Mouse (Mus musculus) neural tube, embryonic 14.5 days (tissue): ENCODE measurements at regions not wholly inside any gene's neighbourhood (a gene's known extent, or its start where the extent isn't known, plus 50 kb on each side); places are given as distances from the start of the nearest gene placed in this dataset.

Experiments
- ATAC-seq: fragments of 200-750 bp; cut with Nextera tagmentation; 2 replicates; pipeline ENCODE4 v1.8.0; 2017; ENCODE audit warnings: low read depth, mild to moderate bottlenecking, moderate TSS enrichment, moderate library complexity
- H3K27ac ChIP-seq: fragments of 300-500 bp; sonication (generic); 2 replicates; pipeline ENCODE4 v1.5.1; 2014; ENCODE audit warnings: low read depth, mild to moderate bottlenecking, control low read depth, low read length, moderate library complexity, mixed read lengths
- H3K27me3 ChIP-seq: fragments of 300-500 bp; sonication (generic); 2 replicates; pipeline ENCODE4 v1.6.1; 2014; ENCODE audit warnings: low read length; ENCODE audit not compliant: control insufficient read depth, insufficient read depth
- H3K36me3 ChIP-seq: fragments of 300-500 bp; sonication (generic); 2 replicates; pipeline ENCODE4 v1.6.1; 2014; ENCODE audit warnings: low read length, mixed read lengths; ENCODE audit not compliant: control insufficient read depth, insufficient read depth
- H3K4me1 ChIP-seq: fragments of 300-500 bp; sonication (generic); 2 replicates; pipeline ENCODE4 v1.6.1; 2014; ENCODE audit warnings: low read length; ENCODE audit not compliant: control insufficient read depth, insufficient read depth
- H3K4me2 ChIP-seq: fragments of 300-500 bp; sonication (generic); 2 replicates; pipeline ENCODE4 v1.6.1; 2014; ENCODE audit warnings: mild to moderate bottlenecking, low read depth, low read length, control low read depth
- H3K4me3 ChIP-seq: fragments of 300-500 bp; sonication (generic); 2 replicates; pipeline ENCODE4 v1.5.1; 2014; ENCODE audit warnings: low read depth, low read length, control low read depth, mixed read lengths
- H3K9ac ChIP-seq: fragments of 300-500 bp; sonication (generic); replicated peaks from 2 replicates; pipeline ENCODE4 v1.6.1; 2014; ENCODE audit warnings: low read depth, mild to moderate bottlenecking, control low read depth, low read length, mixed read lengths
- H3K9me3 ChIP-seq: fragments of 300-500 bp; sonication (generic); 2 replicates; pipeline ENCODE4 v1.6.1; 2016; ENCODE audit warnings: low read length; ENCODE audit not compliant: control insufficient read depth
- WGBS: fragments of 180-500 bp; shearing (Covaris S2); extraction: QIAGEN DNeasy Blood & Tissue Kit; methylation state at CpG from one replicate; pipeline ENCODE4 v1.1.7; 2014; 5-methylcytosine and 5-hydroxymethylcytosine counted together

DNA sequence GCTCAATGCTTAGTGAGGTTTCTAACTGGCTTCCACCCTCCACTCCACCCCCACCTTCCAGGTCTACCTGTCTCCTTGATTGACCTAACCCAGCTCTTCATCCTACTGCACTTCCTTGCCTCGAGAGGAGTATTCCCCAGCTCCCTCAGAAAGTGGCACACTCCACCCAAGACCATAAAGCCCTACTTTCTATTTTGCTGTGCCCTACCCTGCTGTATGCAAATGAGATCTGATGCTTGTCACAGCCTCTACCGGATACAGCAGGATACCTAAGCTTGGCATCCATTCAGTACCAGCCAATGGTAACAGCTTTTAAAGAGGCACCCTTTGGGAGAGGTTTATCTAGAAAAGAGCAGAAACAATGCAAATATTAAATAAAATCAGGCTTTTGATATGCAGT is 92.1 kb upstream of the Rreb1 start:
- 61% methylated on average over 2 of the region's 2 CpGs for WGBS
- H3K4me1 ChIP-seq: no peaks in the 10 kb centered on the region
- H3K36me3 ChIP-seq: no peaks in the 10 kb centered on the region
- no peak overlapping the region for H3K4me3 ChIP-seq
- no peaks in the 10 kb centered on the region for H3K27me3 ChIP-seq
- no peaks in the 10 kb centered on the region for H3K9me3 ChIP-seq
- H3K27ac ChIP-seq: no peak overlapping the region
- no peak overlapping the region for H3K4me2 ChIP-seq
- H3K9ac ChIP-seq: no peak overlapping the region
- no peak for ATAC-seq

DNA sequence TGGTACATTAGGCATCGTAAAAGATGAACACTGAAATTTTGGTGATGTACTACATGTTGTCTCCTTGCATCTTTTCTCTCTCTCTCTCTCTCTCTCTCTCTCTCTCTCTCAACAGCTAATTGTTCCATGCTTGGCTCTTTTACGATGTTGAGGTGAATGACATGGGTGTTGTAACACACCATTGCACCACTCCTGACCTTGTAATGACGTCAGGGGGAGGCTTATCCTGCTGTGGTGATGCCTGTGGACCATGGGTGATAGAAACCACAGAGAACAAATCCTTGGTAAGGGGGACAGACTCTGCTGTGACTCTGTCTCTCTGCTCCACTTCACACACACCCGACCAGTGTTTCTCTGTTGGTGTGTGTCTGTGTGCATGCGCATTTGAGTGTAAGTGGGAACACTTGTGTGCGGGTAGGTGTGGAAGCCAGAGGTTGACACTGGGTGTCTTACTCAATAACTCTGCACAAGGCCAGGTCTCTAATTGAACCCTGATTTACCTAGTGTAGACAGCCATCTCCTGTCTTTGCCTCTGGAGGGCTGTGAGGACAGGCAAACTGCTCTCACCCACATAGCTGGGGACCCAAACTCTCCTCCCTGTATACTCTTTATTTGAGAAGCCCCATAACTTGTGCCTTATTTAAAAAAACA is 88.9 kb upstream of the Rreb1 start:
- no peaks in the 10 kb centered on the region for H3K27me3 ChIP-seq
- H3K9ac ChIP-seq: no peak overlapping the region
- ATAC-seq: no peak
- no peaks in the 10 kb centered on the region for H3K36me3 ChIP-seq
- H3K4me2 ChIP-seq: no peak overlapping the region
- H3K27ac ChIP-seq: no peak overlapping the region
- no peaks in the 10 kb centered on the region for H3K4me1 ChIP-seq
- no peak overlapping the region for H3K4me3 ChIP-seq
- no peaks in the 10 kb centered on the region for H3K9me3 ChIP-seq
- 86% methylated on average over 6 of the region's 6 CpGs for WGBS

DNA sequence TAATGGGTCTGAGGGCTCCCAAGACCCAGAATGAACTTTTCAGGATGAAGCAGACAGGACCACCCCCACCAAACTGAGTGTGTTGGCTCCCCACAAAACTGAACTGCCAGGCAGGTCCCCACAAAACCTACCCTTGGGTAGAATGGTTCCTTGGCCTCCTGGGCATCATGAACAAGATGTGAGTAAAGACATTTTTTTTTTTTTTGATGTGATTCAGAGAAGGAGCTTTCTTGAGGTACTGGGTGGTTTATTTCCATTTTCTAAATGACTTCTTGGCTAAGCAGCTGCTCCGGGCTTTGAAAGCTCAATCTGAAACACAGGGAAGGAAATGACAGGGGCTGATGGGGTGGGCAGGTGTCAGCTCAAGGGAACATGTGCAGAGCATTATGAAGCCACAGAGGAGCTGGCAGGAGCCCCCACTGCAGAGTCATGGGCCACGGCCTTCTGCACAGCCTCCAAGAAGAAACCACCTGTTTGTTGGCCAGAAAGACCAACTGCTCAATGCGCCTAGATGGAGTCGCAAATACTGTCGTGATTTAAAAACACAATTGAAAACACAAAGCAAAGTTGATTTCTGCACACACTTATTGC is 86.2 kb upstream of the Rreb1 start:
- ATAC-seq: no peak
- Histone ChIP-seq H3K27me3 (no peaks in the 10 kb centered on the region), H3K4me3 (no peak overlapping the region), H3K4me1 (no peaks in the 10 kb centered on the region), H3K36me3 (no peaks in the 10 kb centered on the region), H3K9ac (no peak overlapping the region), H3K9me3 (no peaks in the 10 kb centered on the region), H3K4me2 (no peak overlapping the region), H3K27ac (no peak overlapping the region)
- WGBS: 85% methylated on average over 5 of the region's 5 CpGs

DNA sequence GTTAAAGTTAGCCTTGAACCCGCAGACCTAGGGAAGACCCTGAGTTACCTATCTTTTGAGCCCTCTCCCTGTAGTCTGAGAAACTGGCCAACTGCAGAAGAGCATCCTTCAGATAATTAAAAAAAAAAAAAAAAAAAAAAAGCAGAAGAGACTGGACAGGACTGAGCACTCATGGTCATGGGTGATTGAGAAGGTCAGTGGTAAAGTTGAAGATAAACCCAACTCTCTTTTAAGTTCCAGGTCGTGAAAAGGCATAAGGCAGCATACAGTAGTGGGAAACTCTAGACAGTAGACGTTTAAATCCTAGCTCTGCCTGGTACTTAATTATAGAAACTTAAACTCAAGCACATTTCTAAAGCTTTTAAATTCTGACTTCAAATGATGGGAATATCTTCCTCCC is 84.6 kb upstream of the Rreb1 start:
- 90% methylated on average over 3 of the region's 3 CpGs for WGBS
- no peaks in the 10 kb centered on the region for H3K36me3 ChIP-seq
- ATAC-seq: no peak
- H3K9me3 ChIP-seq: no peaks in the 10 kb centered on the region
- no peak overlapping the region for H3K4me3 ChIP-seq
- H3K4me2 ChIP-seq: no peak overlapping the region
- H3K27me3 ChIP-seq: no peaks in the 10 kb centered on the region
- no peak overlapping the region for H3K9ac ChIP-seq
- no peaks in the 10 kb centered on the region for H3K4me1 ChIP-seq
- H3K27ac ChIP-seq: no peak overlapping the region

DNA sequence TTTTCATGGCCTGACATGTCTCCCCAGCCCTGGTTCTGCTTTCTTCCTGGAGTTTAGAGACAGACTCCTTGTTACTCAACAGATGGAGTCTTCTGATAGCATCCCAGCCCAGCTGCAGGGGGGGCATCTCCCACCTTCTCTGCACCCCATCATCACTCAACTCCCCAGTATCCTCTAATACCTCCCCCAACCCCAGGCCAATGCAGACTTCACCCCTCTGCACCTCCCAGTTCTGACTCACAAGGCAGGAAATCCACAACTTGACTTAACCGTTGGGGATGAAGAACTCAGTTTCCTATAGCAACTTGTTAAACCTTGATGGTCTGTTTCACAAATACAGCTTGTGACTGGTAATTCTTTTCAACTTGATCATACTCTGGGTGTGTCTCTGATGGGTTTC is 73.7 kb upstream of the Rreb1 start:
- no peak overlapping the region for H3K9ac ChIP-seq
- no peak for ATAC-seq
- no peak overlapping the region for H3K4me2 ChIP-seq
- no peak overlapping the region for H3K27ac ChIP-seq
- no peaks in the 10 kb centered on the region for H3K27me3 ChIP-seq
- H3K4me3 ChIP-seq: no peak overlapping the region
- H3K9me3 ChIP-seq: no peaks in the 10 kb centered on the region
- WGBS: 88% methylated on average over 1 of the region's 1 CpGs
- H3K4me1 ChIP-seq: no peaks in the 10 kb centered on the region
- no peaks in the 10 kb centered on the region for H3K36me3 ChIP-seq

DNA sequence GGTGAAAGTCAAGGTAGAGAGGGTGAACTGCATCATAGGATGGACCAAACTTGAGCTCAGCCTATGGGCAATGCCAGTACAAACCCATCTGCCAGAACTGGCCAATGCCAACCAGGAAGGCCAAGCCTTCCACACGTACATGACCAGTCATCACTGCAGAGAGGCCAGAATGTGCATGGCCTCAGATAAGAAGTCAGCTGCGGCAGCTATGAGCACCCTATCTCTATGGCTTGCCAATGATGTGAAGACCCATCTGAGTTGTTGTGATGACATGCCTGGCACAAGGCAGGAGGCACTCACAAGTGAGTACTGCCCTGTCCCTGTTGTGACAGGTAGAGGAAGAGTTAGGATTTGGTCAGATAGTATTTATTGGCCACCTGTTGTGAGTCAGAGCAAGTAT is 72.7 kb upstream of the Rreb1 start:
- H3K27me3 ChIP-seq: no peaks in the 10 kb centered on the region
- H3K4me3 ChIP-seq: no peak overlapping the region
- H3K36me3 ChIP-seq: no peaks in the 10 kb centered on the region
- H3K9ac ChIP-seq: no peak overlapping the region
- WGBS: 95% methylated on average over 2 of the region's 2 CpGs
- H3K4me1 ChIP-seq: no peaks in the 10 kb centered on the region
- H3K4me2 ChIP-seq: no peak overlapping the region
- H3K27ac ChIP-seq: no peak overlapping the region
- no peaks in the 10 kb centered on the region for H3K9me3 ChIP-seq
- ATAC-seq: no peak

DNA sequence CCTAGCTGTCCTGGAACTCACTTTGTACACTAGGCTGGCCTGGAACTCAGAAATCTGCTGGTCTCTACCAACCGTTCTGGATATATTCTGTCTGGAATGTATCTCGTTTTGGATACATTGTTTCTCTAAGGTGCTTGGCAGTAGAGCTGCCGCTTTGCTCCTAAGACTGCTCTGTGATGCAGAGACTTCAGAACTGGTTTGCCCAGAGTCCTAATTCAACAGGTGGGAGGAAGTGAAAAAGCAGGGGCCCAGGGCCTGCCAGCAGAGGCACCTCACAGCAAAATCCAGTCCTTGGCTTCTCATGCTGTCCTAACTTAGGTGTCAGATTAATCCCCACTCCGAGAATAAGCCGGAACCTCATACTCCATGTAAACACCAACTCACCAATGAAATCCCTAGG is 67.3 kb upstream of the Rreb1 start:
- no peaks in the 10 kb centered on the region for H3K27me3 ChIP-seq
- no peak overlapping the region for H3K9ac ChIP-seq
- no peak overlapping the region for H3K4me2 ChIP-seq
- 93% methylated on average over 5 of the region's 5 CpGs for whole genome bisulfite sequencing
- H3K36me3 ChIP-seq: no peaks in the 10 kb centered on the region
- H3K4me1 ChIP-seq: no peaks in the 10 kb centered on the region
- no peak for ATAC-seq
- no peak overlapping the region for H3K27ac ChIP-seq
- H3K4me3 ChIP-seq: no peak overlapping the region
- no peaks in the 10 kb centered on the region for H3K9me3 ChIP-seq

DNA sequence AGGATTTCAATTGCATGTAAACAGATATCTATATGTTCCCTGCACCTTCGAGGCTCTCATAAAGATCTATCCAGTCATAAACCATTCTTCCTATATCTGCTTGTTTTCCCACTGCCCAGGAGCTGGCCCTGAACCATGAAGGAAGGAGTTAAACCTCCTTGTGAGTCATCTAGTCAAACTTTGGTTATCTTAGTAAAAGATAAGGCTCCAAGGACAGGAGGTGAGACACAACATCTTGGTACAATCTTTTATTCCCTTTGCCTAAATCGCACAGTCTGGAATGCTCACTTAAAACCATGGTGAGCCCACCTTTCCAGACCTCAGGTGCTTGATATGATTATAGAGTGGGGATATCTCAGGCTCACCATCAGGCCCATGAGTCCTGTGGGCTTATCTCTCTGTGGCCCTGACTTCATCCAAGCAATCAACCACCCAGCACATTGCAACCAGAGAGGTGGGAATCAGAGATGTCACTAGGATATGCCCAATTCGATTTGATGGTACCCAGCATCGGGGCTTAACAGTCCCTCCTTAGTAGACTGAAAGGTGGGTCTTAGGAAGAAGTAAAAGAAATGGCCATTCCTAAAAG is 65.2 kb upstream of the Rreb1 start:
- ATAC-seq: no peak
- Histone ChIP-seq H3K9me3 (no peaks in the 10 kb centered on the region), H3K36me3 (no peaks in the 10 kb centered on the region), H3K27me3 (no peaks in the 10 kb centered on the region), H3K9ac (no peak overlapping the region), H3K4me3 (no peak overlapping the region), H3K4me1 (no peaks in the 10 kb centered on the region), H3K27ac (no peak overlapping the region), H3K4me2 (no peak overlapping the region)
- WGBS: 91% methylated on average over 4 of the region's 4 CpGs

DNA sequence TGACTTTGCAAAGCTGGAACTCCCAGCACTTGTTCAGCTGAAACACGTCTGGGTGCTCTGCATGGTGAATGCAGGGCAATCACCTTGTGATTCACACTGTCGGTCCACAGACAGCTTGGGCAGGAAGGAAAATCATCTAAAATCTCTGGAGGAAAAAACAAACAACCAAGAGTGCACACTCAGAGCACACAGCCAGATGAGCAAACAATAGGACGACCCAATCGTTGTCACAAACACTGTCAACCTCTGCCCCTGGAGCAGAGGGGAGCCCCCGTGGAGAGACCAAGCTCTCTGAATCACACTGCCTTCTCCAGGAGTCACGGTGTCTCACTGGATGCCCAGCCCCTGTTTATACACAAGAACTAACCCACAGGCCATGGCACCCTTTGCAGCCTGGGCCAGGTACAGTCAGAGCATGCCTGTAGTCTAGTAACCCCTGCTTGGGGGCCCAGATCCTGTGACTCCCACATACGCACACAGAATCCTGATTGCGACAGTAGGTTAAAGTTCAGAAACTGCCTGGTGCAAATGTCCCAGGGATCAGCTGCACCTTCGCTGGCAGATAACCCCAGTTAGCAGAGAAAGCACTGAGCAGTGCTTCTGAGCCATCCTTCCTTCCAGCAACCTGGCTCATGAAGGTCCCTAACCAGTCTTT is 63.0 kb upstream of the Rreb1 start:
- Histone ChIP-seq H3K27ac (no peak overlapping the region), H3K9me3 (no peaks in the 10 kb centered on the region), H3K4me2 (no peak overlapping the region), H3K36me3 (no peaks in the 10 kb centered on the region), H3K4me3 (no peak overlapping the region), H3K4me1 (no peaks in the 10 kb centered on the region), H3K27me3 (no peaks in the 10 kb centered on the region), H3K9ac (no peak overlapping the region)
- WGBS: 50% methylated on average over 9 of the region's 9 CpGs
- no peak for ATAC-seq
